Mouse (Mus musculus) kidney, adult 2 months (tissue): ENCODE results near the gene Gpx7. TPM values are rescaled to one million over a fixed set of nuclear protein-coding genes. Genes with fewer than 3 reads are reported as not detected.

ENCODE experiments used
- DNase-seq: peaks from one replicate; pipeline ENCODE4 v3.0.0; 2021
- H3K27ac ChIP-seq: fragments of 200-500 bp; 2 replicates; pipeline ENCODE4 v1.5.1; 2012; ENCODE audit warnings: low read depth, low read length, control low read depth, inconsistent platforms; ENCODE audit not compliant: insufficient read depth
- H3K27me3 ChIP-seq: fragments of 200-500 bp; replicated peaks from 2 replicates; pipeline ENCODE4 v1.6.1; 2012; ENCODE audit warnings: mild to moderate bottlenecking, moderate library complexity, low read length, inconsistent platforms; ENCODE audit not compliant: control insufficient read depth, insufficient read depth
- H3K36me3 ChIP-seq: fragments of 200-500 bp; 2 replicates; pipeline ENCODE4 v1.6.1; 2012; ENCODE audit warnings: mild to moderate bottlenecking, moderate library complexity, low read length, inconsistent platforms; ENCODE audit not compliant: control insufficient read depth, insufficient read depth
- H3K4me1 ChIP-seq: fragments of 200-500 bp; 2 replicates; pipeline ENCODE4 v1.6.1; 2011; ENCODE audit warnings: low read length; ENCODE audit not compliant: control insufficient read depth, insufficient read depth
- H3K4me3 ChIP-seq: fragments of 200-500 bp; 2 replicates; pipeline ENCODE4 v1.5.1; 2011; ENCODE audit warnings: mild to moderate bottlenecking, low read depth, low read length, control low read depth; ENCODE audit not compliant: insufficient read depth
- CTCF ChIP-seq: fragments of 200-500 bp; conservative IDR thresholded peaks from 2 replicates; pipeline ENCODE4 v1.5.1; 2011; ENCODE audit warnings: low read depth, mild to moderate bottlenecking, control low read depth, low read length, moderate library complexity, mixed read lengths; ENCODE audit not compliant: insufficient read depth, insufficient read length
- POLR2A ChIP-seq: fragments of 200-500 bp; IDR thresholded peaks from one replicate; pipeline ENCODE4 v1.6.1; 2011; ENCODE audit warnings: low read depth, low read length, control low read depth
- WGBS: fragments of 180-500 bp; shearing (Covaris S2); methylation state at CpG from one replicate; pipeline ENCODE4 v1.1.7; 2018; 5-methylcytosine and 5-hydroxymethylcytosine counted together
- polyA plus RNA-seq: library from polyadenylated mRNA; depleted of rRNA; stranded (reverse); fragments of >200 nt; gene quantifications from 2 replicates; pipeline ENCODE4 v1.2.3, GENCODE M21; 2012

The Gpx7 gene
- polyA plus RNA-seq, 1 experiment: 6.2 TPM

DNA sequence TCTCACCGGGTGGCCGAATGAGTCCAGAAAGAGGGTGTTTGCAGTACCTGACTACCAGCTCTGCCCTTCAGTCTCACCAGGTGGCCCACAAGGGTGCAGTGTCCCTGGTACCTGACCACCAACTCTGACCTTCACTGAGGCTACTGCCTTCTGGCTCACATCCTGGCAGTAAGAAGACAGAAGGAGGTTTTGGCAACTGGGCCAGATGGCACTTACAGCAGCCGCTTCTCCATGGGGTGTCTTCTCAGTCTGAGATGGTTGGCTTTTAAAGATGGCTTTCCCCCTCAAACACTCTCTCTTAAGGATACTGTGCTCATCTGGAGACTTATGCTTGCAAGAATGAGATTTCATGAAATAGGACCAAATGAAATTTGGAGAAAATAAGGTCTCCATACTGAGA, 27.3 kb downstream of the Gpx7 start:
- DNase-seq: no peak
- Histone ChIP-seq H3K36me3 (no peaks in the 10 kb centered on the region), H3K27ac (no peak overlapping the region), H3K4me1 (no peaks in the 10 kb centered on the region), H3K27me3 (no peaks in the 10 kb centered on the region), H3K4me3 (no peak overlapping the region)
- 82% methylated on average over 3 of the region's 3 CpGs for WGBS
- TF ChIP-seq CTCF: no peak
- TF ChIP-seq POLR2A: no peak

GRCm38 (mm10) chr4:108372166-108372565, 34.6 kb downstream of the Gpx7 start:
- no peak for TF ChIP-seq POLR2A
- no peak for TF ChIP-seq CTCF
- no peak for DNase-seq
- Histone ChIP-seq H3K36me3 (no peaks in the 10 kb centered on the region), H3K4me1 (peaks cover 4% of the 10 kb centered on the region; the same call in 1 of the 2 replicates), H3K27me3 (no peaks in the 10 kb centered on the region), H3K27ac (no peak overlapping the region), H3K4me3 (no peak overlapping the region)
- WGBS: 93% methylated on average over 3 of the region's 3 CpGs

DNA sequence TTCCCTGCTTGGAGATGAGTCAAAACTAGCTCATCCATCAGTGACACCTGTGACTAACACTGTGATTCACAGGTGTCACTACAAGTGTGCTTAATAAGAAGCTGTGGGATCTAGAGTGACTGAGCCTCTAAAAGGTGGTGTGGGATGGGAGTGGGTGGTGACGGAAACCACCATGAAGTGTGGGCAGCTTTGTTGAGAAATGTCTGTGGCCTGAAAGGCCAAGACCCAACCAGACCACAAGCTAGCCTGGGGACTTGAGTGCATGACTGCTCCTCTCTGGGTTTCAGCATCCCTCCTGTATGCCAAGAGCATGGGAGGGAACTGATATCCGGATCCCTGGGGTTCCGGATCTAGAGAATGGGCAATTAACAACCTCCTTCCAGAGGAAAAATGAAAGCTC, 35.3 kb downstream of the Gpx7 start:
- TF ChIP-seq CTCF (no peak), POLR2A (no peak)
- Histone ChIP-seq H3K27ac (no peak overlapping the region), H3K27me3 (no peaks in the 10 kb centered on the region), H3K4me3 (no peak overlapping the region), H3K4me1 (peaks cover 4% of the 10 kb centered on the region; the same call in 1 of the 2 replicates), H3K36me3 (no peaks in the 10 kb centered on the region)
- no peak for DNase-seq
- WGBS: 94% methylated on average over 3 of the region's 3 CpGs

- Histone ChIP-seq H3K4me3 (no peak overlapping the region), H3K27ac (no peak overlapping the region), H3K4me1 (peaks cover 4% of the 10 kb centered on the region; the same call in 1 of the 2 replicates), H3K36me3 (no peaks in the 10 kb centered on the region), H3K27me3 (no peaks in the 10 kb centered on the region)
- no peak for DNase-seq
- TF ChIP-seq CTCF (no peak), POLR2A (no peak)
- WGBS: 60% methylated on average over 4 of the region's 4 CpGs
Observed at GRCm38 (mm10) chr4:108370409-108370808, 36.4 kb downstream of the Gpx7 start.

GRCm38 (mm10) chr4:108369254-108369653, 37.5 kb downstream of the Gpx7 start:
- H3K36me3 ChIP-seq: no peaks in the 10 kb centered on the region
- H3K4me3 ChIP-seq: no peak overlapping the region
- TF ChIP-seq POLR2A (no peak), CTCF (peak; percentile 43)
- H3K4me1 ChIP-seq: peaks cover 4% of the 10 kb centered on the region; the same call in 1 of the 2 replicates
- peak; percentile 81 for DNase-seq
- 20% methylated on average over 5 of the region's 5 CpGs for WGBS
- H3K27ac ChIP-seq: no peak overlapping the region
- H3K27me3 ChIP-seq: no peaks in the 10 kb centered on the region

DNA sequence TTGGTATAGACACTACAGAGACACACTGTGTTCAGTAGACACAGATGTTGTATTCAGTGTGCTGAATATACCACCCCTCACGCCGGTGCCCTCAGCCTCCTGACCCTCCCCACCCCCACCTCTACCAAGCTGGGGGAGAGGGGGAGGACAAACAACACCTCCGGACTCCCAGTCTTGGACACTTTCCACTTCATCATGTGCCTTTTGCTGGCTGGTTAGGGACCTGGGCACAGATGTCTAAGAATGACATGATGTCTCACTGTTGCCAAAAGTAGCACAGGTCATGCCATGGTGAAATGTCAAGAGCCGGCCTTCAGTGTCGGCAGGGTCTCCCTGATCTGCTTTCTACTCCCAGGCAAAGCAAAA, 42.7 kb downstream of the Gpx7 start:
- Histone ChIP-seq H3K36me3 (no peaks in the 10 kb centered on the region), H3K4me3 (no peak overlapping the region), H3K4me1 (peaks cover 8% of the 10 kb centered on the region; the same call in 1 of the 2 replicates), H3K27ac (no peak overlapping the region), H3K27me3 (no peaks in the 10 kb centered on the region)
- TF ChIP-seq POLR2A (no peak), CTCF (no peak)
- 21% methylated on average over 5 of the region's 5 CpGs for WGBS
- DNase-seq: peak; percentile 32

GRCm38 (mm10) chr4:108363355-108364110, 43.2 kb downstream of the Gpx7 start:
- Histone ChIP-seq H3K4me3 (no peak overlapping the region), H3K4me1 (peaks cover 5% of the 10 kb centered on the region; the same call in 1 of the 2 replicates), H3K27ac (no peak overlapping the region), H3K36me3 (no peaks in the 10 kb centered on the region), H3K27me3 (no peaks in the 10 kb centered on the region)
- WGBS: 51% methylated on average over 7 of the region's 7 CpGs
- TF ChIP-seq CTCF (no peak), POLR2A (no peak)
- no peak for DNase-seq
